Mouse (Mus musculus) hindbrain, embryonic 10.5 days (tissue): ENCODE measurements around the gene 1600012H06Rik. TPM values are rescaled to one million over a fixed set of nuclear protein-coding genes. Genes with fewer than 3 reads are reported as not detected.
"Not testable (repeated sequence)": the region's sequence is repeated elsewhere in the genome, so short reads cannot be mapped to it uniquely, and the experiment has no call there.

Experiments used
- DNase-seq: peaks from one replicate; pipeline ENCODE4 v3.0.0-alpha.2; 2017; ENCODE audit warnings: low spot score
- H3K27ac ChIP-seq: fragments of 300-500 bp; sonication (generic); 2 replicates; pipeline ENCODE4 v1.5.1; 2016; ENCODE audit warnings: mild to moderate bottlenecking, moderate library complexity
- H3K27me3 ChIP-seq: fragments of 300-500 bp; sonication (generic); 2 replicates; pipeline ENCODE4 v1.6.1; 2016; ENCODE audit warnings: mild to moderate bottlenecking; ENCODE audit not compliant: poor library complexity, insufficient read depth, severe bottlenecking
- H3K36me3 ChIP-seq: fragments of 300-500 bp; sonication (generic); 2 replicates; pipeline ENCODE4 v1.6.1; 2016; ENCODE audit warnings: mild to moderate bottlenecking, moderate library complexity
- H3K4me1 ChIP-seq: fragments of 300-500 bp; sonication (generic); replicated peaks from 2 replicates; pipeline ENCODE4 v1.6.1; 2016; ENCODE audit warnings: mild to moderate bottlenecking
- H3K4me3 ChIP-seq: fragments of 300-500 bp; sonication (generic); 2 replicates; pipeline ENCODE4 v1.5.1; 2016; ENCODE audit warnings: mild to moderate bottlenecking, moderate library complexity
- H3K9me3 ChIP-seq: fragments of 300-500 bp; sonication (generic); 2 replicates; pipeline ENCODE4 v1.6.1; 2016; ENCODE audit warnings: mild to moderate bottlenecking, moderate library complexity
- WGBS: fragments of 180-500 bp; shearing (Covaris S2); methylation state at CpG from one replicate; pipeline ENCODE4 v1.1.7; 2016; 5-methylcytosine and 5-hydroxymethylcytosine counted together
- polyA plus RNA-seq: library from polyadenylated mRNA; unstranded; fragments of >200 nt; fragmentation: Nextera tagmentation; extraction: Ambion mirVana; gene quantifications from 2 replicates; pipeline ENCODE4 v1.2.1, GENCODE M21; 2016

1600012H06Rik gene
- polyA plus RNA-seq, 1 experiment from 2014 or later: 28.1 TPM

DNA sequence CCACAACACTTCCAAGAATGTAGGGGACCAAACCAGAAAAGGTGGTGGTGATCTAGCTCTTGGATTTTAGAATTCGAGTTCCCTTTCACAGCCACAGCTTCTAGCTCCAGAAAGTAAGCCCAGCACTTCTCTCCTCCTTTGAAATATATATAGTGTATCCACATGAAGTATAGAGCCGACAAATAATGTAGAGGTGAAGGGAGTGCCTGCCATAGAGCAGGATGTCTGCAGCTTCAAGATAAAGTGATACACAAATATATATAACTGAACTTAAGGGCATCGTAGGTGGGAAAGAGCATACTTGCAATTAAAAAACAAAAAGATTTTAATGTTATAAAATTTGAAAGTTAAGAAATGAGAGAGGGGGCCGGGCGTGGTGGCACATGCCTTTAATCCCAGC, 51.2 kb downstream of the 1600012H06Rik start:
- not testable (repeated sequence) for H3K27ac ChIP-seq, H3K9me3 ChIP-seq, H3K27me3 ChIP-seq, H3K4me3 ChIP-seq, DNase-seq, H3K4me1 ChIP-seq, H3K36me3 ChIP-seq
- no CpG with 5 or more reads among the region's 5 CpGs for WGBS

DNA sequence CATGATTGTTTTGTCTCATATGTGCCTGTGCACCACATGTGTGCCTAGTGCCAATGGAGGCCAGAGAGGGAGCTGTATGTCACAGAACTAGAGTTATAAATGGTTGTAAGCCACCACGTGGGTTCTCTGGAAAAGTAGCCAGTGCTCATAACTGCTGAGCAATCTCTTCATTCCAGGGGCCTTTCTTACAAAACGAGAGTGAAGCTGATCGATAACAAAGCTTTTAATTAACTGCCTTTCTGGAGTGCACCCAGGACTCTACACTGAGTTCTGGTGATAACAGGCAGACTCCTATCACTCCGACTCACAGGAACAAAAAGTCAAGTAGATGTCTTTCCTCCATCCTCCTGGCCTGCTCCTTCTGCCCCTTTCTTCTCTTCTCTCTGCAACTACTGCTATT, 57.1 kb downstream of the 1600012H06Rik start:
- WGBS: no CpG with 5 or more reads among the region's 4 CpGs
- H3K27me3 ChIP-seq, H3K27ac ChIP-seq, DNase-seq, H3K4me1 ChIP-seq, H3K4me3 ChIP-seq, H3K36me3 ChIP-seq, H3K9me3 ChIP-seq: not testable (repeated sequence)

DNA sequence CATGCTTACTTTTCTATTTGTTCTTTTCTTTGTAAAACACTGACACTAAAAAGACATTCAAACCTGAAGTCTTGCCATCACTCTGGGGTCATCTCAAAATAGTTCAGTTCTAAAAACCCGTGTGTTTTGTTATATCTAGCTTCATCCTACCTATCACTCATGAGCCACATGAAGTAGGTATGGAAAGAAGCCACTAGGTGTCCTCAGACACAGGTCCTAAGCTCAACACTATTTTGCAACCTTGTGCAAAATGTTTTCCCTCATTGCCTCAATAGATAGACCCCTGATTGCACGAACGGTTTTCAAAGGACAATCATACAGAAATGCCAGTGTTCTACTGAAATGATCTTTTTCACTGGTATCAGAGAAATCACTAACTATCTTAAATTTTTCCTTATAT, 66.1 kb downstream of the 1600012H06Rik start:
- H3K4me3 ChIP-seq, H3K27ac ChIP-seq, DNase-seq, H3K9me3 ChIP-seq, H3K4me1 ChIP-seq, H3K27me3 ChIP-seq, H3K36me3 ChIP-seq: not testable (repeated sequence)
- whole genome bisulfite sequencing: no CpG with 5 or more reads among the region's 3 CpGs

Other genes with a start within 250 kb of the 1600012H06Rik start
- 2.2 and 7.4 TPM in 2 replicates for gene Thbs2, start 248.9 kb upstream of the 1600012H06Rik start, polyA plus RNA-seq
- 4.9 and 8.9 TPM in 2 replicates for gene Wdr27, start within 50 bp of the 1600012H06Rik start, polyA plus RNA-seq
- 24.5 and 32.5 TPM in 2 replicates for gene Phf10, start 18.1 kb downstream of the 1600012H06Rik start, polyA plus RNA-seq
- 10.7 and 11.1 TPM in 2 replicates for gene 9030025P20Rik, start 35.3 kb downstream of the 1600012H06Rik start, polyA plus RNA-seq
- 1.8 TPM in 1 of 2 replicates, not detected in the other for gene Gm3417, start 35.6 kb downstream of the 1600012H06Rik start, polyA plus RNA-seq
- gene Gm3435, start 67.0 kb downstream of the 1600012H06Rik start, polyA plus RNA-seq: 10.1 and 12.6 TPM in 2 replicates
- gene Ermard, start 98.0 kb downstream of the 1600012H06Rik start, polyA plus RNA-seq: 89.6 and 92.5 TPM in 2 replicates
- 0.72 TPM in 1 of 2 replicates, not detected in the other for gene Tcte3, start 98.3 kb downstream of the 1600012H06Rik start, polyA plus RNA-seq
- gene Gm3448, start 98.4 kb downstream of the 1600012H06Rik start, polyA plus RNA-seq: 4.1 and 4.4 TPM in 2 replicates